ENCODE assay signal across 12 mouse cellular contexts in the genomic region with DNA sequence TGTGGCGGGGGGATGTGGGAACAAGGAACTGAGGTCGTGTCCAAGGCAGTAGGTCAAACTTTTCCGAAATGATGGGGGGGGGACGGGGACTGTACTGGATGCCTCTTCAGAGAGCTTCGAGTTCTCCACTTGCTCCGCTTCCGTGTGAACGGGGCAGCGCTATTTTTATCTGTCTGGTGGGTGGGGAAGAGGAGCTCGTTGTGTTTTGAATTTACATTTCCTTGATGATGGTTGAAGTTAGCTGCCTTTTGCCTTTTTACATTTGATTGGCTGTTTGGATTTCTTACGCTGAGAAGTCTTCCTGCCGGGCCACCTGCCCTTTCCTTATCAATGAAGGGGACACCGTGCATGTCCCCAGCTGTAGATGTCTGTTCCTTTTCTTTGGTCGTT. TPM values are rescaled to one million over a fixed set of nuclear protein-coding genes. Genes with fewer than 3 reads are reported as not detected.
DNase-seq lines count a peak whose midpoint lies in the region; ATAC-seq and TF ChIP-seq lines count a peak whose summit lies in the region.
"Had no signal": no experiment of that assay in that cellular context is flagged by ENCODE, and none has a peak within 500 bp of the region (broad histone marks: within the 10 kb centered on the region; RNA-seq: fewer than 3 reads in every experiment).

No protein-coding gene starts in this region.

- H3K4me3 ChIP-seq in forebrain, embryonic 16.5 days (replicated peaks; ENCODE audit: low read length) = no peak overlapping the region
- H3K4me3 ChIP-seq in forebrain, embryonic 10.5 days = no peak overlapping the region
- H3K4me3 ChIP-seq in left cerebral cortex, adult 2 months = peak overlapping the region; percentile 40
- H3K4me3 ChIP-seq in embryonic facial prominence, embryonic 14.5 days (ENCODE audit: low read depth, low read length) = no peak overlapping the region
- no peak overlapping the region for H3K4me3 ChIP-seq in neural tube, embryonic 15.5 days (replicated peaks)

- H3K4me1 ChIP-seq in forebrain, embryonic 16.5 days (replicated peaks; ENCODE audit: control insufficient read depth, insufficient read depth, low read length) = no peaks in the 10 kb centered on the region
- H3K4me1 ChIP-seq in forebrain, embryonic 10.5 days = no peaks in the 10 kb centered on the region
- H3K4me1 ChIP-seq in embryonic facial prominence, embryonic 14.5 days (ENCODE audit: control insufficient read depth, insufficient read depth, low read length) = no peaks in the 10 kb centered on the region
- no peaks in the 10 kb centered on the region for H3K4me1 ChIP-seq in neural tube, embryonic 15.5 days

- WGBS in forebrain, embryonic 16.5 days = 74% methylated on average over 14 of the region's 14 CpGs
- 74% methylated on average over 14 of the region's 14 CpGs for WGBS in forebrain, embryonic 10.5 days
- WGBS in embryonic facial prominence, embryonic 14.5 days = 44% methylated on average over 14 of the region's 14 CpGs
- 64% methylated on average over 14 of the region's 14 CpGs for WGBS in neural tube, embryonic 15.5 days

- H3K9ac ChIP-seq in forebrain, embryonic 16.5 days (replicated peaks; ENCODE audit: low read depth, low read length) = no peak overlapping the region
- H3K9ac ChIP-seq in embryonic facial prominence, embryonic 14.5 days (ENCODE audit: low read depth, low read length) = no peak overlapping the region
- H3K9ac ChIP-seq in neural tube, embryonic 15.5 days (replicated peaks) = no peak overlapping the region

- DNase-seq in forebrain, embryonic 10.5 days (ENCODE audit: extremely low spot score, low spot score) = no peak
- no peak for DNase-seq in left cerebral cortex, adult 2 months (ENCODE audit: extremely low spot score in 1 of 2, low spot score in 2 of 2)
- no peak for DNase-seq in left cerebral cortex, postnatal 4 days
- no peak for DNase-seq in embryonic facial prominence, embryonic 14.5 days (ENCODE audit: low spot score)
- no peak for DNase-seq in B cell, adult 2 months
- DNase-seq in retina, embryonic 14.5 days (ENCODE audit: low spot score) = no peak

- H3K36me3 ChIP-seq in forebrain, embryonic 16.5 days (ENCODE audit: control insufficient read depth, insufficient read depth) = no peaks in the 10 kb centered on the region
- H3K36me3 ChIP-seq in forebrain, embryonic 10.5 days (replicated peaks) = no peaks in the 10 kb centered on the region
- H3K36me3 ChIP-seq in embryonic facial prominence, embryonic 14.5 days (ENCODE audit: control insufficient read depth, insufficient read depth, low read length) = no peaks in the 10 kb centered on the region
- no peaks in the 10 kb centered on the region for H3K36me3 ChIP-seq in neural tube, embryonic 15.5 days

- no peak for ATAC-seq in forebrain, embryonic 16.5 days
- no peak for ATAC-seq in embryonic facial prominence, embryonic 14.5 days (ENCODE audit: low read depth)
- no peak for ATAC-seq in neural tube, embryonic 15.5 days (ENCODE audit: low FRiP score)

- intact Hi-C loops in left cerebral cortex, adult 2 months (cut with DNase I) = no loop called here
- intact Hi-C loops in left cerebral cortex, postnatal 4 days (cut with DNase I) = no loop called here

- no peak overlapping the region for H3K27ac ChIP-seq in forebrain, embryonic 16.5 days (ENCODE audit: low read length)
- H3K27ac ChIP-seq in forebrain, embryonic 10.5 days = no peak overlapping the region
- H3K27ac ChIP-seq in left cerebral cortex, adult 2 months = peak overlapping the region; percentile 84
- H3K27ac ChIP-seq in embryonic facial prominence, embryonic 14.5 days (replicated peaks; ENCODE audit: low read depth, low read length) = no peak overlapping the region
- no peak overlapping the region for H3K27ac ChIP-seq in neural tube, embryonic 15.5 days (replicated peaks)

- no peak for TF ChIP-seq CTCF in left cerebral cortex, adult 2 months (IDR thresholded peaks at IDR 0.05)

- H3K4me2 ChIP-seq in forebrain, embryonic 16.5 days (ENCODE audit: low read length) = peak overlapping the region; percentile 3; the same call in 1 of the 2 replicates
- peak overlapping the region; percentile 2; the same call in 1 of the 2 replicates for H3K4me2 ChIP-seq in embryonic facial prominence, embryonic 14.5 days (ENCODE audit: low read depth, low read length)
- peak overlapping the region; percentile 28 for H3K4me2 ChIP-seq in neural tube, embryonic 15.5 days

- no peaks in the 10 kb centered on the region for H3K9me3 ChIP-seq in forebrain, embryonic 16.5 days (ENCODE audit: control insufficient read depth, low read length)
- H3K9me3 ChIP-seq in forebrain, embryonic 10.5 days = no peaks in the 10 kb centered on the region
- no peaks in the 10 kb centered on the region for H3K9me3 ChIP-seq in embryonic facial prominence, embryonic 14.5 days (ENCODE audit: control insufficient read depth, low read length)
- H3K9me3 ChIP-seq in neural tube, embryonic 15.5 days (replicated peaks) = no peaks in the 10 kb centered on the region

- H3K27me3 ChIP-seq in forebrain, embryonic 16.5 days (replicated peaks; ENCODE audit: control insufficient read depth, insufficient read depth, low read length) = no peaks in the 10 kb centered on the region
- H3K27me3 ChIP-seq in forebrain, embryonic 10.5 days (ENCODE audit: poor library complexity, severe bottlenecking) = no peaks in the 10 kb centered on the region
- no peaks in the 10 kb centered on the region for H3K27me3 ChIP-seq in embryonic facial prominence, embryonic 14.5 days (replicated peaks; ENCODE audit: control insufficient read depth, insufficient read depth, low read length)
- no peaks in the 10 kb centered on the region for H3K27me3 ChIP-seq in neural tube, embryonic 15.5 days (replicated peaks)

RNA-seq across cellular contexts. Expression of a gene that starts 23.7 kb away (rescaled TPM):
- 0.34 and 0.35 TPM in 2 replicates for polyA plus RNA-seq in forebrain, embryonic 16.5 days (2015; fragmentation: Nextera tagmentation; extraction: Ambion mirVana)
- 0.32 and 0.49 TPM in 2 replicates for polyA plus RNA-seq in forebrain, embryonic 10.5 days (2016; fragmentation: Nextera tagmentation; extraction: Ambion mirVana)
- under 1 TPM; 0.44 to 0.70 TPM for total RNA-seq in left cerebral cortex, adult 2 months (2021)
- total RNA-seq in left cerebral cortex, postnatal 4 days (2021) = under 1 TPM in 1 of 2 experiments, not detected in 1; 0.24 TPM
- 0.11 and 0.80 TPM in 2 replicates for polyA plus RNA-seq in embryonic facial prominence, embryonic 14.5 days (2014; fragmentation: Nextera tagmentation; extraction: Ambion mirVana)
- 0.44 and 2.8 TPM in 2 replicates for polyA plus RNA-seq in neural tube, embryonic 15.5 days (2015; fragmentation: Nextera tagmentation; extraction: Ambion mirVana)

RNA-seq across cellular contexts. Expression of a gene that starts 23.8 kb away (rescaled TPM):
- 357 and 370 TPM in 2 replicates for polyA plus RNA-seq in forebrain, embryonic 16.5 days (2015; fragmentation: Nextera tagmentation; extraction: Ambion mirVana)
- 497 and 502 TPM in 2 replicates for polyA plus RNA-seq in forebrain, embryonic 10.5 days (2016; fragmentation: Nextera tagmentation; extraction: Ambion mirVana)
- 100 to 1,000 TPM; 190 TPM for total RNA-seq in left cerebral cortex, adult 2 months (2021)
- 100 to 1,000 TPM; 207 to 213 TPM for total RNA-seq in left cerebral cortex, postnatal 4 days (2021)
- polyA plus RNA-seq in embryonic facial prominence, embryonic 14.5 days (2014; fragmentation: Nextera tagmentation; extraction: Ambion mirVana) = 387 and 401 TPM in 2 replicates
- 384 and 410 TPM in 2 replicates for polyA plus RNA-seq in neural tube, embryonic 15.5 days (2015; fragmentation: Nextera tagmentation; extraction: Ambion mirVana)

RNA-seq across cellular contexts. Expression of a gene that starts 58.8 kb away (rescaled TPM):
- not detected in 2 replicates for polyA plus RNA-seq in forebrain, embryonic 16.5 days (2015; fragmentation: Nextera tagmentation; extraction: Ambion mirVana)
- polyA plus RNA-seq in forebrain, embryonic 10.5 days (2016; fragmentation: Nextera tagmentation; extraction: Ambion mirVana) = not detected in 2 replicates
- total RNA-seq in left cerebral cortex, adult 2 months (2021) = not detected
- not detected for total RNA-seq in left cerebral cortex, postnatal 4 days (2021)
- polyA plus RNA-seq in embryonic facial prominence, embryonic 14.5 days (2014; fragmentation: Nextera tagmentation; extraction: Ambion mirVana) = not detected in 2 replicates
- 5.5 and 6.1 TPM in 2 replicates for polyA plus RNA-seq in neural tube, embryonic 15.5 days (2015; fragmentation: Nextera tagmentation; extraction: Ambion mirVana)
- total RNA-seq: gastrocnemius, postnatal 4 days; layer of hippocampus, adult 8-10 months had no signal
- polyA plus RNA-seq: liver, embryonic 16.5 days; stomach, embryonic 14.5 days had no signal
